Mouse (Mus musculus): ENCODE data around the gene Wdr18.

The Wdr18 gene

GRCm38 (mm10) chr10:79946752-79947322 lies 13.1 kb upstream of the Wdr18 start:
- DNase-seq (ENCODE audit: low spot score in 2 of 2) = peak in 1 of 2 experiments; percentile 73

DNA sequence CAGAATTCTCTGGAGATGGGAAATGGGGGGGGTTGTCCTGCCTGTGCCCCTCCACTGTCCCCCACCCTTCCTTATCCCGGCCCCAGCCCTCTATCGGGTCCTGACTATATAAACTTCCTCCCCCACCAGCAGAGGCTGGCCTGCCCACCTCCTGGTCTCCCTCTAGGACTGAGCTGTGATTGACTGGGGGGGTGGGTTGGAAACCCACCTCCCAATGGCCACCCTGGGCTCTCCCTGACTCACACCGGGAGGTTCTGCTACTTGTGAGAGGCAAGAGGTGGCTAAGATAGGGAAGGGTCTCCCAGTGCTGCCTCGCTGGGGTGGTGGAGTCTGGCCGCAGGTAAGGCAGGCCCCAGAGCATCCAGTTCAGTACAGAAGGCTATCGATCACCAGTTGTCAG lies 12.4 kb upstream of the Wdr18 start:
- no peak for DNase-seq (ENCODE audit: low spot score in 2 of 2)

DNA sequence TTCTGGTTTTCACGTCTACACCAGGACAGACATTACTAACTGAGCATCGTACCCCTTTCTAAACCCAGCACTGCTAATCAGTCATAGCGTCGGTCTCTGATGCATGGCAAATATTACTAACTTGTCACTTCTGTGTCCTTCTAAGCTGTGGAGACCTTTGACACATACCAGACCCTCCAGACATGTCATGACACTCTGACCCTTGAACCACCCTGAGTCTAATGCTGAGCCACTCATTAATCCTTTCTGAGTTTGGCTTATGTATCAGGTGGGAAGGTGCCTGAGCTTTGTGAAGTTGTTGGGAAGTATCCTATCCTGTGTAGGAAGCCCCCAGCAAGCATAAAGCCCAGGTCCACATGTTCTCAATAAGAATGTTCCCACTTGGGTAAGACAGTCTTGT lies 10.1 kb upstream of the Wdr18 start:
- DNase-seq (ENCODE audit: low spot score in 2 of 2) = no peak

GRCm38 (mm10) chr10:79950661-79951060 lies 9.3 kb upstream of the Wdr18 start:
- no peak for DNase-seq (ENCODE audit: low spot score in 2 of 2)

GRCm38 (mm10) chr10:79953946-79954345 lies 6.0 kb upstream of the Wdr18 start:
- no peak for DNase-seq (ENCODE audit: low spot score in 2 of 2)

GRCm38 (mm10) chr10:79955691-79956090 lies 4.3 kb upstream of the Wdr18 start:
- no peak for DNase-seq (ENCODE audit: low spot score in 2 of 2)

DNA sequence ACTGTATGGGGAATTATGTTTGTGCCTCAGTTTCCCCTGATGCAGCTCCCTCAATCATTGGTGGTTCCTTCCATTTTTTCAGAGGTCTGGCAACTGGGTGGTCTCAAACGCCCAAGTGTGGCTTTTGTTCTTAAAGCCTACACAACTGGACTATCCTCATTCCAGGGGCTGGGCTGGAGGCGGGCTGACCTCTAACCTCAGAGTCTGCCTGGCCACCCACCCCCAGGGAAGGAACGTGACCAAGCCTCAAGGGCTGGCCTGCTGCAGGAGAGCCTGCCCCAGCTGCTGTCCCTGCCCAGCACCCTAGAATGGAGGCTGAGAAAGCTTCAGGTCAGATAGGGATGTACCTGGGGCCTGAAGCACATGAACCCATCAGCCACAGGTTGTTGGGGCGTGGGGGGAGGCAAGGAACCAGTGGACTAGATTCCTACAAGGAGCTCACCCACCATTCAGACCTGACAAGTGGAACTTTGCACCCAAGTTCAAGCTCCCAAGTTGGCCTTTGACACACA lies 3.3 kb upstream of the Wdr18 start:
- DNase-seq (ENCODE audit: low spot score in 2 of 2) = no peak

DNA sequence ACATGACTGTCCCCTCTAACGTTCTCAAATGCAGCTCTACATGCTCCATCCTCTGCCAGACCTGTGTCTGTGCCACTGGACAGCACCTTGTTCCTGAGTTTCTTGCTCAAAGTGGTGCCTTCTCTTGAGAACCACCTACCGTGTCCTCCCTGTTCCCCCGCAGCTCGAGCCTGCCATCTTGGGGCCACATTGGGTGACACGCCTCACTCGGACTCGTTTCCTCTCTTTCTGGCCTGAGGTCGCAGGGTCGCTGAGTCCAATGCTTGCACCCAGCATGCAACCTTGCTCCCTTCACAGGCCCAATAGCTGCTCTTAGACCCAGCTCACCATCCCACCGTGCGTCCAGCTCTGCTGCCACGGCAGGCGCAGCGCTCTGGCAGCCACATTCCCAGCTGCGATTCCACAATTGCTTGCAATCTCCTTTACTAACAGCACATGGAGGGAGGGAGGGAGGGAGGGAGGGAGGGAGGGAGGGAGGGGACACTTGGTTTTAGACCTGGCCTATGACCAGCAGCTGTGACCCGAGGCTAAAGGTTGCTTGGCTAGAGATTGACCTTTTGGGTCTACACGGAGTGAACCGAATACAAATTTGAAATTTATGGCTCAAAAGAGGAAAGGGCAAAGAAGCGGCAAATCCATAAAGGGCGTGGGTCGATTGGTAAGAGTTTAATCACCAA lies 1.7 kb upstream of the Wdr18 start:
- peak; percentile 86 to 94 for DNase-seq (ENCODE audit: low spot score in 2 of 2)

GRCm38 (mm10) chr10:79959412-79959811 lies 540 bp upstream of the Wdr18 start:
- DNase-seq (ENCODE audit: low spot score in 2 of 2) = peak in 1 of 2 experiments; percentile 51

DNA sequence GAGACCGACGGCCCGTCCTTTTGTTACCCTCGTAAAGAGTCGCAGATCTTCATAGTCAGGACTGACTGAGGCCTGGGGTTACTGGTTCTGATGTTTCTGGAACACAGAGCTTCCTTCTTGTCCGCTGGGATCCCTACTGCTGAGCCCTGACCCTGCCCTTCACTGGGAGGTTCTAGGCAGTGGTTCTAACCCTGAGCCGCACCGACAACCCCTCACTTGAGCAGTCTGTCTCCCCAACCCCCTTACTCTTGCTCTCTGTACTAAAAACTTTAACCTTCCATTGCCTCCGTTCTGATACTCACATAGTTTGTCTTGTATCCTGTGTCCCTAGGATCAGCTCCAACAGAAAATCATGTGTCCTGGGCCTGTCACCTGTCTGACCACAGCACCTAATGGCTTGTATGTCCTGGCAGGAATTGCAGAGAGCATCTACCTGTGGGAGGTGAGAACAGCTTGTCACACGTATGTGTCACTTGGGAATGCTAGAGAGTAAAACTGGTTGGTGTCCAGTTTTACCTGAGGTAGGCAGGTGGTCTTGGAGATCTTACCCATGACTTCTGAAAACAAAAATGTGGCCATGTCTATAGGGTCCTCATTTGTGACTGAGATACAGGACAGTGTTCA lies 831 bp downstream of the Wdr18 start:
- no peak for DNase-seq (ENCODE audit: low spot score in 2 of 2)

GRCm38 (mm10) chr10:79964727-79965126 lies 4.8 kb downstream of the Wdr18 start:
- no peak for DNase-seq (ENCODE audit: low spot score in 2 of 2)

GRCm38 (mm10) chr10:79965325-79965724 lies 5.4 kb downstream of the Wdr18 start:
- DNase-seq (ENCODE audit: low spot score in 2 of 2) = no peak

DNA sequence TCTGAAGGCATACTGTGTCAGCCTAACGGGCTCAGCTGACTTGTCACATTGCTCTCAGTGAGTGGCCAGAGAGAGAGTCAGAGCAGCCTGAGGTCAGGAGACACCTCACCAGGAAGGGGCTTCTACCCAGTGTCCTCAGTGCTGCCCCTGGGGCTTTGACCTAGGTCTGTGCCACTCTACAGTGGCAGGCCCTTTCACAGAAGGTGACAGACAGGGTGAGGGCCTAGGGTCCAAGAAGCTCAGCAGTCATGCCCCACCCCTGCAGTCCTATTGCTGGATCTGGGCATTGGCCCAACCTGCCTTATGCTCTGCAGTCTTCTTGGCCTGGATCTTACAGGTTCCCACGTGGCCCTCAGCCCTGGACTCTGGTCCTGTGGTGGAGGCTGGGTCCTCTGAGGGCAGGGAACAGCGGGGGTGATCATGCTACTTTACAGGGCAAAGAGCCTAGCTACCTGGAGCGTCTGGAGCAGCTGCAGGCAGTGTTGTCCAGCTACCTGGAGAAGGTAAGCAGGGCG lies 7.0 kb downstream of the Wdr18 start:
- no peak for DNase-seq (ENCODE audit: low spot score in 2 of 2)

GRCm38 (mm10) chr10:79968181-79968580 lies 8.2 kb downstream of the Wdr18 start:
- DNase-seq (ENCODE audit: low spot score in 2 of 2) = no peak

GRCm38 (mm10) chr10:79969124-79969568 lies 9.2 kb downstream of the Wdr18 start:
- no peak for DNase-seq (ENCODE audit: low spot score in 2 of 2)

DNA sequence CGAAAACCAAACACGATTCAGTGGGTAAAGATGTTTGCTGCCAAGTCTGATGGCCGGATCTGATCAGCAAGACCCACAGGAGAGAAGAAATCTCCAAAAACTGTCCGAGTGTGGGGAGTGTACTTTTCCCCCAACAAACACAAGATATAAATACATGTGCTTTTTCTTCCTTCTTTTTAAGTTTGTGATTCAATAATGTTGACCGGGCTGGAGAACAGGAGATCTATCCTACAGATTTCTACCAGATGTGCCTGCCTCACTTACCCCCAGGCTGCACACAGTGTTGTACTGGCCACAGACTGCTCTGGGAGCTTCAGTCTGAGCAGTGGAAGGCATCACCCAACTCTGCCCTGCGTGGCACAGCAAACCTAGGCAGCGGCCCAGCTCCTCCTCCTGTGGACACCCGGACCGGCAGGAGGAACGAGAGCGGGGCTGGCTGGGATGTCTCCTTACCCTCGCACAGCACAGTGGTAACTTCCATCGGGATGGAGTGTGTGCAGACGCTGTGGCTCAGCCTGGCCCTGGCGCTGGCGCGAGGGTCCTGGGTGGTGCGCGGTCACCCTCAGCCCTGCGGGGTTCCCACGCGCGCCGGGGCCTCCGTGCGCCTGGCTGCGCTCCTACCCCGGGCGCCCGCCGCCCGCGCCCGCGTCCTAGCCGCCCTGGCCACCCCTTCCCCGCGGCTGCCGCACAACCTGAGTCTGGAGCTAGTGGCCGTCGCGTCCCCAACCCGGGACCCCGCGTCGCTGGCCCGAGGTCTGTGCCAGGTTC lies 10.6 kb downstream of the Wdr18 start, which contains the start of gene Grin3b:
Grin3b (plus strand) TSS at position 301 of the 768 bp plus-strand sequence.
- no peak for DNase-seq (ENCODE audit: low spot score in 2 of 2)

DNA sequence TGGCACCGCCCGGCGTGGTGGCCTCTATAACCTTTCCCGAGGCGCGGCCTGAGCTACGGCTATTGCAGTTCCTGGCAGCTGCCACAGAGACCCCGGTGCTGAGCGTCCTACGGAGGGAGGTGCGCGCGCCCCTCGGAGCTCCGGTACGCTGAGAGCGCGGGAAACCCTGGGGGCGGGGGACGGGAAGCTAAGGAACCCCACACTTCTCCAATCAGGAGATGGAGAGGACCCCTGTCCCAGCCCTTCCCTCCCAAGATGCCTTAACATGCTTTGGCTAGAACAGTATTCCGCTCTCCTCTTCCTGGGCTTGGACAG lies 11.2 kb downstream of the Wdr18 start:
- DNase-seq (ENCODE audit: low spot score in 2 of 2) = no peak

- DNase-seq (ENCODE audit: low spot score in 2 of 2) = no peak
These were observed 12.9 kb downstream of the Wdr18 start for GRCm38 (mm10) chr10:79972831-79973230.

DNA sequence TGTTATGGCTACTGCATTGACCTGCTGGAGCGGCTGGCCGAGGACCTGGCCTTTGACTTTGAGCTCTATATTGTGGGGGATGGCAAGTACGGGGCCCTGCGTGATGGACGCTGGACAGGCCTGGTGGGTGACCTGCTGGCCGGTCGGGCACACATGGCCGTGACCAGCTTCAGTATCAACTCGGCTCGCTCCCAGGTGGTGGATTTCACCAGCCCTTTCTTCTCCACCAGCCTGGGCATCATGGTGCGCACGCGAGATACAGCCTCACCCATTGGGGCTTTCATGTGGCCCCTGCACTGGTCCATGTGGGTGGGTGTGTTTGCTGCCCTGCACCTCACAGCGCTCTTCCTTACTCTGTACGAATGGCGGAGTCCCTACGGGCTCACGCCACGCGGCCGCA lies 14.1 kb downstream of the Wdr18 start:
- DNase-seq (ENCODE audit: low spot score in 2 of 2) = no peak

DNA sequence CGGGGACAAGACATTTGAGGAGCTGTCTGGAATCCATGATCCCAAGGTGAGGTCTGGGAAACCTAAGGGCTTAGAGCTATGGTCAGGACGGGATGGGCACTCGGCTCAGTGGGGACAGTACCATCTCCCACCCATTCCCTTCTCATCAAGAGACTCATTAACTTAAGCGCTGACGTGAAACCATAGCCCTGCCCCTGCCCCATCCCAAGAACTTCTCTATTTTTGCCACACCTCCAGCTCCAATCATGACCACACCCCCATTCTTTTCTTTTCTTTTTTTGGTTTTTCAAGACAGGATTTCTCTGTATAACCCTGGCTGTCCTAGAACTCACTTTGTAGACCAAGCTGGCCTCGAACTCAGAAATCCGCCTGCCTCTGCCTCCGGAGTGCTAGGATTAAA lies 14.7 kb downstream of the Wdr18 start:
- DNase-seq (ENCODE audit: low spot score in 2 of 2) = no peak

- no peak for DNase-seq (ENCODE audit: low spot score in 2 of 2)
These were observed 16.2 kb downstream of the Wdr18 start for GRCm38 (mm10) chr10:79976071-79976721.

DNA sequence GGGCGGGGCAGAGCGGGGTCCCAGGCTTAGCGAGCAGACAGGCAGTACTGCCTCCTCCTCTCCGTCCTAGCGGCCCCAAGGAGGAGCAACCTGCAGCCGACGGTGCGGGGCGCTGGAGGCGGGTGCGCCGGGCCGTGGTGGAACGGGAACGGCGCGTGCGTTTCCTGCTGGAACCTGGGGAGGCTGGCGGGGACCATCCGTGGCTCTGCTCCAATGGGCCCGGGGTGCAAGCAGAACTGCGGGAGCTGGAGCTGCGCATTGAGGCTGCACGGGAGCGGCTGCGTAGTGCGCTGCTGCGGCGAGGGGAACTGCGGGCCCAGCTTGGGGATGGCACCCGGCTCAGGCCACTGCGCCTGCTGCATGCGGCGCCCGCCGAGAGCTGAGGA lies 16.8 kb downstream of the Wdr18 start:
- peak in 1 of 2 experiments; percentile 64 for DNase-seq (ENCODE audit: low spot score in 2 of 2)
